Mouse (Mus musculus) erythroblast, embryonic 14.5 days (primary cell): ENCODE measurements around the gene Fgfr4.

Source experiments
- GATA1 ChIP-seq: IDR thresholded peaks from 2 replicates; pipeline ENCODE4 v1.6.1; 2012; ENCODE audit warnings: low read length, inconsistent platforms, mixed read lengths
- TAL1 ChIP-seq: IDR thresholded peaks from 3 replicates; pipeline ENCODE4 v1.6.1; 2012; ENCODE audit warnings: low read length, inconsistent platforms, mixed read lengths

- TF ChIP-seq GATA1 (no peak), TAL1 (no peak)
Measured at GRCm38 (mm10) chr13:55177903-55178496, 25.6 kb downstream of the Fgfr4 start.
